Mouse (Mus musculus): ENCODE data around the gene Spag9. TPM values are rescaled to one million over a fixed set of nuclear protein-coding genes. Genes with fewer than 3 reads are reported as not detected.

The Spag9 gene
- polyA plus RNA-seq (2012; fragmentation: generic; extraction: Trizol) = 12.6 TPM
- long read RNA-seq, experiment 1, partial matches to known transcripts = 5 of 12 reads
- long read RNA-seq, experiment 1, other reads (novel, unspliced or antisense) = 7 of 12 reads
- long read RNA-seq, experiment 2, partial matches to known transcripts = 11 of 13 reads
- long read RNA-seq, experiment 2, other reads (novel, unspliced or antisense) = 2 of 13 reads

DNA sequence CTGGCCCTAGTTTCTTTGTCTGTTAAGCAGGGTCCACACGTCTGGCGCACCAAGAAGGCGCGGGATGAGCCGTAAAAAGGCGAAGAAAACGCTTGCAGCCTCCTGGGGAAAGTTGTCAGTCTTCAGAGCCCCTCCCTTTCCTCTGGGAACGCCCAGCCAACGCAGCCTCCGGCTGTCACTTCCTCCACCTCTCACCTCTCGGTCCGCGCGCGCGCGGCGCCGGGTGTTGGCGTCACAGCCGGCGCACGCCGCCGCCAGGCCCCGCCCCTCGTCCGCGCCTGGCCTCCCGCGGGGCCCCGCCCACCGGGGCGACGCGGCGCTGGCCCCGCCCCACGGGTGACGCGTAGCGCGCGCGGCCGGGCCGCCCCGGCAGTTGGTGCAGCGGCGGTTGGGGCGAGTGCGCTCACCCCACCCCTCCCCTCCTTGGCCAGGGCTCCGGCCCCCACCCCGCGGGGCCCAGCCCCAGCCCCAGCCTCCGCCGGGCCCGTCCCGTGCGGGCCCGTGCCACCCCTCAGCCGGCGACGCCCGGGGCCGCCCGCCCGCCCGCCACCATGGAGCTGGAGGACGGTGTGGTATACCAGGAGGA, at the start of gene Spag9:
TSS of gene Spag9 (plus strand) at position 372 of the 586 bp plus-strand sequence.
- Histone ChIP-seq H3K27me3 (ENCODE audit: control insufficient read depth, insufficient read depth, insufficient read length) (no peaks in the 10 kb centered on the region), H3K79me2 (ENCODE audit: control insufficient read depth, insufficient read depth) (peaks cover 48% of the 10 kb centered on the region), H3K36me3 (ENCODE audit: control insufficient read depth, insufficient read depth) (peaks cover 4% of the 10 kb centered on the region), H3ac (ENCODE audit: control insufficient read depth, insufficient read length, low read depth) (peak within 1 kb of the TSS; percentile 87), H3K79me3 (ENCODE audit: low read depth) (peaks cover 43% of the 10 kb centered on the region), H3K4me3 (ENCODE audit: insufficient read depth, poor library complexity, severe bottlenecking) (peak within 1 kb of the TSS; percentile 86)
- TF ChIP-seq FOSL1 (IDR thresholded peaks at IDR 0.05; ENCODE audit: insufficient read depth, low read length, poor library complexity, severe bottlenecking) (no peak), MYOD1 (IDR thresholded peaks at IDR 0.05; ENCODE audit: control insufficient read depth, insufficient read length, low read depth) (no peak), MAX (IDR thresholded peaks at IDR 0.05) (peak; percentile 44)

DNA sequence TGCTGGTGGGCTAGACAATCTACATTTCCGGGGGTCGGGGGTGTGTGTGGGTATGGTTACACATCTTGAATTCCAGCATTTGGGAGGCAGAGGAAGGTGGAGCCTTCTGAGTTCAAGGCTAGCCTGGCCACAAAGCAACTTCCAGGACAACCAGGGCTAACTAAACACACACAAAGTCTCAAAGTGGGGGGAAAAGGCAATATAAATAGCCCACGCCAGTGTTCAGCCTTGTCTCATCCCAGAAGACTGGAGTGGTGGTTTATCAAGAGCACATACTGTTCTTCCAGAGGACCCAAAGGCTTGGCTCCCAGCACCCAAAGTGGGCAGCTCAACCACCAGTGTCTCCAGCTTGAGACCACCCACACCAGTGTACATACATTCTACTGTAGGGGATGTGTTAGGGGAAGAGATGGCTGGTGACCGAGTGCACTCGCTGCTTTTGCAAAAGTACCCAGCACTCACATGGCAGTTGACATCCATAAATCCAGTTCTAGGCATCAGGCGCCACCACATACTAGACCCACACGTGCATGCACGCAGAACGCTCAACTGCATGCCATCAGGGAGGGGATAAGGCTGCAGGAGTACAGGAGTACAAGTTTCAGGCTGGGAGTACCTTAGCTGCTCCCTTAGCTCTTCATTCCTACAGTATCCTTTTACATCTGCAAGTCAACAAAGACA, 46.9 kb upstream of the Spag9 start:
- H3K36me3 ChIP-seq (ENCODE audit: control insufficient read depth, insufficient read depth) = peaks cover 50% of the 10 kb centered on the region
- no peak overlapping the region for H3K4me3 ChIP-seq (ENCODE audit: insufficient read depth, poor library complexity, severe bottlenecking)
- peaks cover 26% of the 10 kb centered on the region for H3K79me2 ChIP-seq (ENCODE audit: control insufficient read depth, insufficient read depth)
- H3K79me3 ChIP-seq (ENCODE audit: low read depth) = peaks cover 16% of the 10 kb centered on the region
- H3ac ChIP-seq (ENCODE audit: control insufficient read depth, insufficient read length, low read depth) = no peak overlapping the region
- TF ChIP-seq FOSL1 (IDR thresholded peaks at IDR 0.05; ENCODE audit: insufficient read depth, low read length, poor library complexity, severe bottlenecking) = no peak
- TF ChIP-seq CTCF (IDR thresholded peaks at IDR 0.05; ENCODE audit: control insufficient read depth, insufficient read depth, insufficient read length) = no peak
- no peak for TF ChIP-seq MAX (IDR thresholded peaks at IDR 0.05)
- no peak for TF ChIP-seq USF1 (IDR thresholded peaks at IDR 0.05; ENCODE audit: low read depth)
- TF ChIP-seq MYOD1 (IDR thresholded peaks at IDR 0.05; ENCODE audit: control insufficient read depth, insufficient read length, low read depth) = no peak
- TF ChIP-seq CEBPB (IDR thresholded peaks at IDR 0.05; ENCODE audit: low read depth) = no peak
- no peak for TF ChIP-seq MYOG (IDR thresholded peaks at IDR 0.05; ENCODE audit: control insufficient read depth, extremely low read depth, insufficient read length)
- no peaks in the 10 kb centered on the region for H3K27me3 ChIP-seq (ENCODE audit: control insufficient read depth, insufficient read depth, insufficient read length)

DNA sequence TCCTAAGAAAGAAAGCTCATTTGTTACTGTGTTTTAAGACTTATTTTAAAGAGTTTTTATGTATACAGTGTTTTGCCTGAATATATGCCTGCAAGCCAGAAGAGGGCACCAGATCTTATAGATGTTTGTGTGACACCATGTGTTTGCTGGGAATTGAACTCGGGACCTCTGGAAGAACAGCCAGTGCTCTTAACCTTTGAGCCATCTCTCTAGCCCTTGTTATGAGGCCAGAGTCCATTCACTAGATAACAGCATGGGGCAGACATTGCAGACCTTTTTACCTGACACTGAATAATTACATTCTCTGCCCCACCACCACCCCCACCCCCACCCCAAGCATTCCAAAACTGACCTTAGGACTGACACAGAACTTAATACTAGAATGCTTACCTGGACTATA, 45.8 kb upstream of the Spag9 start:
- Histone ChIP-seq H3K79me3 (ENCODE audit: low read depth) (peaks cover 23% of the 10 kb centered on the region), H3K36me3 (ENCODE audit: control insufficient read depth, insufficient read depth) (peaks cover 53% of the 10 kb centered on the region), H3K27me3 (ENCODE audit: control insufficient read depth, insufficient read depth, insufficient read length) (no peaks in the 10 kb centered on the region), H3K79me2 (ENCODE audit: control insufficient read depth, insufficient read depth) (peaks cover 36% of the 10 kb centered on the region), H3ac (ENCODE audit: control insufficient read depth, insufficient read length, low read depth) (no peak overlapping the region), H3K4me3 (ENCODE audit: insufficient read depth, poor library complexity, severe bottlenecking) (no peak overlapping the region)
- TF ChIP-seq CEBPB (IDR thresholded peaks at IDR 0.05; ENCODE audit: low read depth) (no peak), FOSL1 (IDR thresholded peaks at IDR 0.05; ENCODE audit: insufficient read depth, low read length, poor library complexity, severe bottlenecking) (no peak), MAX (IDR thresholded peaks at IDR 0.05) (no peak), MYOD1 (IDR thresholded peaks at IDR 0.05; ENCODE audit: control insufficient read depth, insufficient read length, low read depth) (no peak), CTCF (IDR thresholded peaks at IDR 0.05; ENCODE audit: control insufficient read depth, insufficient read depth, insufficient read length) (no peak), MYOG (IDR thresholded peaks at IDR 0.05; ENCODE audit: control insufficient read depth, extremely low read depth, insufficient read length) (no peak), USF1 (IDR thresholded peaks at IDR 0.05; ENCODE audit: low read depth) (no peak)

DNA sequence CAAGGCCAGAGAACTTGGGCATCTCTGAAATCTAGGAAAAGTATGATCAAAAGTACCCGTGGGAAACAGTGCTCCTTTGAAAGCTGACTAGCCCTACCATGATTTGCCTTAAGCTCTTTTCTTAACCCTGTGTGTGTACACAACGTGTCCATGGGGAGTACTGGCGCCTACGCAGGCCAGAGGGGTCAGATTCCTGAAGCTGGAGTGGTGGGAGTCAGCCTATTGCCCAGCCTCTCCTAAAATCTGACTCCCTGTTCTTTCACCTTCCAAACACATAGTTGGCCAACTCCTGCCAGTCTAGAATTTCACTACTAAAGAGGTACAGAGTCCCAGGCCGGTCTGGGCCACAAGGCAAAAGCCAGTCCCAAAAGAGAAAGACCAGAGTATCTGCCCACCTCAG, 43.5 kb upstream of the Spag9 start:
- Histone ChIP-seq H3K4me3 (ENCODE audit: insufficient read depth, poor library complexity, severe bottlenecking) (no peak overlapping the region), H3ac (ENCODE audit: control insufficient read depth, insufficient read length, low read depth) (peak overlapping the region; percentile 34), H3K79me3 (ENCODE audit: low read depth) (peaks cover 25% of the 10 kb centered on the region), H3K36me3 (ENCODE audit: control insufficient read depth, insufficient read depth) (peaks cover 59% of the 10 kb centered on the region), H3K79me2 (ENCODE audit: control insufficient read depth, insufficient read depth) (peaks cover 42% of the 10 kb centered on the region), H3K27me3 (ENCODE audit: control insufficient read depth, insufficient read depth, insufficient read length) (no peaks in the 10 kb centered on the region)
- no peak for TF ChIP-seq MYOD1 (IDR thresholded peaks at IDR 0.05; ENCODE audit: control insufficient read depth, insufficient read length, low read depth)
- no peak for TF ChIP-seq FOSL1 (IDR thresholded peaks at IDR 0.05; ENCODE audit: insufficient read depth, low read length, poor library complexity, severe bottlenecking)
- TF ChIP-seq CTCF (IDR thresholded peaks at IDR 0.05; ENCODE audit: control insufficient read depth, insufficient read depth, insufficient read length) = no peak
- no peak for TF ChIP-seq USF1 (IDR thresholded peaks at IDR 0.05; ENCODE audit: low read depth)
- no peak for TF ChIP-seq MYOG (IDR thresholded peaks at IDR 0.05; ENCODE audit: control insufficient read depth, extremely low read depth, insufficient read length)
- no peak for TF ChIP-seq CEBPB (IDR thresholded peaks at IDR 0.05; ENCODE audit: low read depth)
- TF ChIP-seq MAX (IDR thresholded peaks at IDR 0.05) = no peak

DNA sequence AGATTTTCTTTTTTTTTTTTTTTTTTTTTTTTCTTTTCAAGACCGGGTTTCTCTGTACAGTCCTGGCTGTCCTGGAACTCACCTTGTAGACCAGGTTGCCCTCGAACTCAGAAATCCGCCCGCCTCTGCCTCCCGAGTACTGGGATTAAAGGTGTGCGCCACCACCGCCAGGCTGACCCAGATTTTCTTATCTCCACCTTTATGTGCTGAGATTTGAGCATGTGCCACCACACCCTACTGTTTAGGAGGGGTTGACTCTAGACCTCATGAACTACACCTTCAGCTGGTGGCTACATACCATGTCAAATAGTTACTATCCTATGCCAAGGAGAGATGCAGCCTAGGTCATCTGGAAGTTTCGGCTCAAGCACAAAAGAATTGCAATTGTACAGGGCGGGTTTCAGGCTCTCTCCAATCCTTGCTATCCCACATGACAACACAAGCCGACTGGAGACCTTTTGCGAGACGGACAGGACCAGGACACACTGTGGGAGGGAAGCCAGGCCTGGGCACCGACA, 41.1 kb upstream of the Spag9 start:
- Histone ChIP-seq H3K79me2 (ENCODE audit: control insufficient read depth, insufficient read depth) (peaks cover 42% of the 10 kb centered on the region), H3K4me3 (ENCODE audit: insufficient read depth, poor library complexity, severe bottlenecking) (peak overlapping the region; percentile 89), H3ac (ENCODE audit: control insufficient read depth, insufficient read length, low read depth) (peak overlapping the region; percentile 72), H3K27me3 (ENCODE audit: control insufficient read depth, insufficient read depth, insufficient read length) (no peaks in the 10 kb centered on the region), H3K36me3 (ENCODE audit: control insufficient read depth, insufficient read depth) (peaks cover 71% of the 10 kb centered on the region), H3K79me3 (ENCODE audit: low read depth) (peaks cover 25% of the 10 kb centered on the region)
- TF ChIP-seq MYOD1 (IDR thresholded peaks at IDR 0.05; ENCODE audit: control insufficient read depth, insufficient read length, low read depth) = no peak
